Mouse (Mus musculus): Measurements from ENCODE around the gene Bahcc1. TPM values are rescaled to one million over a fixed set of nuclear protein-coding genes. Genes with fewer than 3 reads are reported as not detected.

The Bahcc1 gene
- polyA plus RNA-seq, 1 experiment from 2014 or later = 17.0 TPM

DNA sequence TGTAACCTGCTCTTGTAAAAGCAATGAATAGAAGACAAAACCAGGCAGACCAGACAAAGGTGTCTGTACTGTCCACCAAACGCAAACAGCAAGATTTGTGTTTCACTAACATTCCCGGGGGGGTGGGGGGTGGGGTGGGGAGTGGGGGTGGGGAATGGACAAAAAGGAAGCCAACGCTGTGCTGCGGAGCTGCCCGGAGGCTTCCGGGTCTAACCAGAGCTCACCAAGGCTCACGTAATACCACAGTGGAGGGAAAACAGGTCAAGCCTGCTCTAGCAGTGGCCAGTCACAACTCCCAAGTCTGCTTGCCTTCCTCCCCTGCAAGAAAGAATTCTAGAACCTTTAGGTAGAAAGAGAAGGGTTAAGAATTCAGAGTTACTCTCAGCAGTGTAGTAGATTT, 84.7 kb downstream of the Bahcc1 start:
- peak overlapping the region; percentile 63 for H3K9ac ChIP-seq (replicated peaks; ENCODE audit: low read depth, low read length)
- H3K4me2 ChIP-seq (ENCODE audit: low read depth, low read length) = peak overlapping the region; percentile 89
- H3K36me3 ChIP-seq (ENCODE audit: control insufficient read depth, insufficient read depth, low read length) = no peaks in the 10 kb centered on the region
- H3K27me3 ChIP-seq (ENCODE audit: control insufficient read depth, insufficient read depth, low read length) = no peaks in the 10 kb centered on the region
- 16% methylated on average over 7 of the region's 7 CpGs for WGBS
- peak overlapping the region; percentile 91 for H3K27ac ChIP-seq (ENCODE audit: low read depth, low read length)
- no peak for ATAC-seq (ENCODE audit: low read depth)
- peak overlapping the region; percentile 37; the same call in 1 of the 2 replicates for H3K4me3 ChIP-seq (ENCODE audit: low read depth, low read length)
- no peaks in the 10 kb centered on the region for H3K9me3 ChIP-seq (ENCODE audit: control insufficient read depth, low read length)
- peaks cover 23% of the 10 kb centered on the region for H3K4me1 ChIP-seq (ENCODE audit: control insufficient read depth, insufficient read depth, low read length)

DNA sequence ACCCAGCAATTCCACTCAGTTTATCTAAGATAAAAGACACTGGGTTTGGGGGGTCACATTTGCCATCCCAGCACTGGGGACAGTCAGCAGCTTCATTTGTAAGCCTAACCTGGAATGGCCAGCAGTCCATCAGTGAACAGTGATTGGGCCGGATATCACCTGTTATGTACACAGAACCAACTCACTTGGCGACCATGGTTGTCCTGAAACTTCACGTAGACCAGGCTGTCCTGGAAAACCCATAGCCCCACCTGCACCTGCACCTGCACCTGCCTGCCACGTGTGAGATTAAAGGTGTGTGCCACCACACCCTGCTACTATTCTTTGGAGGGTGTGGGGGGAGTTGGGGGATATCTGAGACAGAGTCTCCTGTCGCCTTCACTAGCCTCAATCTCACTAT, 86.6 kb downstream of the Bahcc1 start:
- no peaks in the 10 kb centered on the region for H3K36me3 ChIP-seq (ENCODE audit: control insufficient read depth, insufficient read depth, low read length)
- WGBS = 89% methylated on average over 5 of the region's 5 CpGs
- H3K4me1 ChIP-seq (ENCODE audit: control insufficient read depth, insufficient read depth, low read length) = peaks cover 23% of the 10 kb centered on the region
- no peak for ATAC-seq (ENCODE audit: low read depth)
- no peak overlapping the region for H3K4me3 ChIP-seq (ENCODE audit: low read depth, low read length)
- no peaks in the 10 kb centered on the region for H3K9me3 ChIP-seq (ENCODE audit: control insufficient read depth, low read length)
- H3K27ac ChIP-seq (ENCODE audit: low read depth, low read length) = no peak overlapping the region
- H3K4me2 ChIP-seq (ENCODE audit: low read depth, low read length) = no peak overlapping the region
- no peaks in the 10 kb centered on the region for H3K27me3 ChIP-seq (ENCODE audit: control insufficient read depth, insufficient read depth, low read length)
- no peak overlapping the region for H3K9ac ChIP-seq (replicated peaks; ENCODE audit: low read depth, low read length)

DNA sequence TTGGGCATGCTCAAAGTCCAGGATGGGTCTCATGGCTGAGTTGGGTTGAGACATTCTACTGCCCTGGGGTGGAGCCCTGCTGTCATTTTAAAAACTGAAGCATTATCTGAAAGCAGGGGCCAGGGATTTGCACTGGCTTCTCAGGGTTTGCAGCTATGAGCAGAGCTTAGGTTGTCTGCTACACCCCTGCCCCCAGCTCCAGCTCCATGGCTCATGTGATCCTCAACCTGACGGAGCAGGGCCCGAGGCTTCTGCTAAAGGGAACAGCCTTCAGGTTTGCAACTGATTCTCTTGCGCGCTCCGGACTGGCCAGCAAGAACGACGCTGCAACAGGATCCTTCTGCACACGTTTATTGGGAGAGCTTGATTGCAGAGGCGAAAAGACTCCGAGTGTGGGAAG, 87.4 kb downstream of the Bahcc1 start:
- H3K27me3 ChIP-seq (ENCODE audit: control insufficient read depth, insufficient read depth, low read length) = no peaks in the 10 kb centered on the region
- no peak overlapping the region for H3K27ac ChIP-seq (ENCODE audit: low read depth, low read length)
- WGBS = 94% methylated on average over 10 of the region's 10 CpGs
- no peaks in the 10 kb centered on the region for H3K36me3 ChIP-seq (ENCODE audit: control insufficient read depth, insufficient read depth, low read length)
- H3K4me1 ChIP-seq (ENCODE audit: control insufficient read depth, insufficient read depth, low read length) = peaks cover 15% of the 10 kb centered on the region
- H3K4me2 ChIP-seq (ENCODE audit: low read depth, low read length) = no peak overlapping the region
- no peak overlapping the region for H3K9ac ChIP-seq (replicated peaks; ENCODE audit: low read depth, low read length)
- no peak for ATAC-seq (ENCODE audit: low read depth)
- no peaks in the 10 kb centered on the region for H3K9me3 ChIP-seq (ENCODE audit: control insufficient read depth, low read length)
- H3K4me3 ChIP-seq (ENCODE audit: low read depth, low read length) = no peak overlapping the region

DNA sequence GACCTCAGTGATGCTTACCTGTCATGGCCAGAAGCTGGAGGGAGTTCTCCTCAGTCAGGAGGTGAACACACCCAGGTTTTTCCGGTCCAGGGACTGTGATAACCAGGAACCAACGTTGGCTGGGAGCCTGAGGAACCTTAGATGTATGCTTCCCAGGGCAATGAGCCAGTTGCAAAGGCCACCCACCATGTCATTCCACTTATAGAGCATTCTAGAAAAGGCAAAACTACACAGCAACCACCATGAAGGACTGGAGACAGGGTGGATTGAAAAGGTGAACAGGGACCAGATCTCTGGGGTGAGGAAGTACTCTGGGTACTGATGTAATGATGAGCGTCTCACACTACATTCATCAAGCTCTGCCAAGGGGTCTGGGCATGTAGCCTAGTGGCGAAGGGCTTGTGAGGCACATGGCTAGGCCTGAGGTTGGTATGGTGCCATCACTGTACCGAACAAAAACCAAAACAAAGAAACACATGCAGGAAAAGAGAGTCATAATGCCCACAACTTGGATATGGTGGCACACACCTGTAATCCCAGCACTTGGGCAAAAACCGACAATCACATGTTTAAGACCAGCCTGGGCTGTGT, 102.8 kb downstream of the Bahcc1 start:
- Histone ChIP-seq H3K27ac (ENCODE audit: low read depth, low read length) (no peak overlapping the region), H3K9ac (replicated peaks; ENCODE audit: low read depth, low read length) (no peak overlapping the region), H3K4me3 (ENCODE audit: low read depth, low read length) (no peak overlapping the region), H3K9me3 (ENCODE audit: control insufficient read depth, low read length) (no peaks in the 10 kb centered on the region), H3K4me1 (ENCODE audit: control insufficient read depth, insufficient read depth, low read length) (no peaks in the 10 kb centered on the region), H3K4me2 (ENCODE audit: low read depth, low read length) (no peak overlapping the region), H3K27me3 (ENCODE audit: control insufficient read depth, insufficient read depth, low read length) (no peaks in the 10 kb centered on the region), H3K36me3 (ENCODE audit: control insufficient read depth, insufficient read depth, low read length) (no peaks in the 10 kb centered on the region)
- no peak for ATAC-seq (ENCODE audit: low read depth)
- 85% methylated on average over 6 of the region's 6 CpGs for WGBS

DNA sequence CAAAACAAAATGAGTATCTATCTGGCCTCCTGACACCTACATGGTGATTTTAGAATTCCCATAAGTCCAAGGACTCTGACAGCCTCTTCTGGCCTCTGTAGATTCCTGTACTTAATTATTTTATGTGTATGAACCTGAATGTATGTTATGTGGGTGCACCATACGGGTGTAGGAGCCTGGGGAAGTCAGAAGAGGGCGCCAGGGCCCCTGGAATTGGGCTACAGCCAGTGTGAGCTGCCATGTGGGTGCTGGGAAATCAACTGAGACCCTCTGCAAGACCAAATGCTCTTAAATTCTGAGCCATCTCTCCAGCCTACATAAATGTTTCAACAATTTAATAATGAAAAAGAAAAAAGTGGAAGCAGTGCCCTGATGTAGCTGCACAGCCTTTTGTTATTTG, 104.7 kb downstream of the Bahcc1 start:
- Histone ChIP-seq H3K27ac (ENCODE audit: low read depth, low read length) (no peak overlapping the region), H3K4me3 (ENCODE audit: low read depth, low read length) (no peak overlapping the region), H3K4me1 (ENCODE audit: control insufficient read depth, insufficient read depth, low read length) (no peaks in the 10 kb centered on the region), H3K9ac (replicated peaks; ENCODE audit: low read depth, low read length) (no peak overlapping the region), H3K4me2 (ENCODE audit: low read depth, low read length) (no peak overlapping the region), H3K9me3 (ENCODE audit: control insufficient read depth, low read length) (no peaks in the 10 kb centered on the region), H3K36me3 (ENCODE audit: control insufficient read depth, insufficient read depth, low read length) (no peaks in the 10 kb centered on the region), H3K27me3 (ENCODE audit: control insufficient read depth, insufficient read depth, low read length) (no peaks in the 10 kb centered on the region)
- ATAC-seq (ENCODE audit: low read depth) = no peak
- WGBS = 41% methylated on average over 2 of the region's 2 CpGs

DNA sequence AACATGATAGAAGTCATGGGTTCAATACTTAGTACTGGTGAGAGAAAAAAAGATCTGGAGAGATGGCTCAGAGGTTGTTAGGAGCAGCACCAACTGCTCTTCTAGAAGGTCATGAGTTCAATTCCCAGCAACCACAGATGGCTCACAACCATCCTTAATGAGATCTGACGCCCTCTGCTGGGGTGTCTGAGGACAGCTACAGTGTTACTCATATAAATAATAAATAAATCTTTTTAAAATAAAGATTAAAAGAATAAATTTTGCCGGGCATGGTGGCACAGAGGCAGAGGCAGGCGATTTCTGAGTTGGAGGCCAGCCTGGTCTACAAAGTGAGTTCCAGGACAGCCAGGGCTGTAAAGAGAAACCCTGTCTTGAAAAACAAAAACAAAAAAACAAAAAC, 106.0 kb downstream of the Bahcc1 start:
- H3K36me3 ChIP-seq (ENCODE audit: control insufficient read depth, insufficient read depth, low read length) = no peaks in the 10 kb centered on the region
- ATAC-seq (ENCODE audit: low read depth) = no peak
- H3K27ac ChIP-seq (ENCODE audit: low read depth, low read length) = no peak overlapping the region
- H3K9me3 ChIP-seq (ENCODE audit: control insufficient read depth, low read length) = no peaks in the 10 kb centered on the region
- WGBS = 75% methylated on average over 3 of the region's 3 CpGs
- no peaks in the 10 kb centered on the region for H3K4me1 ChIP-seq (ENCODE audit: control insufficient read depth, insufficient read depth, low read length)
- H3K27me3 ChIP-seq (ENCODE audit: control insufficient read depth, insufficient read depth, low read length) = no peaks in the 10 kb centered on the region
- H3K4me2 ChIP-seq (ENCODE audit: low read depth, low read length) = no peak overlapping the region
- H3K4me3 ChIP-seq (ENCODE audit: low read depth, low read length) = no peak overlapping the region
- no peak overlapping the region for H3K9ac ChIP-seq (replicated peaks; ENCODE audit: low read depth, low read length)

DNA sequence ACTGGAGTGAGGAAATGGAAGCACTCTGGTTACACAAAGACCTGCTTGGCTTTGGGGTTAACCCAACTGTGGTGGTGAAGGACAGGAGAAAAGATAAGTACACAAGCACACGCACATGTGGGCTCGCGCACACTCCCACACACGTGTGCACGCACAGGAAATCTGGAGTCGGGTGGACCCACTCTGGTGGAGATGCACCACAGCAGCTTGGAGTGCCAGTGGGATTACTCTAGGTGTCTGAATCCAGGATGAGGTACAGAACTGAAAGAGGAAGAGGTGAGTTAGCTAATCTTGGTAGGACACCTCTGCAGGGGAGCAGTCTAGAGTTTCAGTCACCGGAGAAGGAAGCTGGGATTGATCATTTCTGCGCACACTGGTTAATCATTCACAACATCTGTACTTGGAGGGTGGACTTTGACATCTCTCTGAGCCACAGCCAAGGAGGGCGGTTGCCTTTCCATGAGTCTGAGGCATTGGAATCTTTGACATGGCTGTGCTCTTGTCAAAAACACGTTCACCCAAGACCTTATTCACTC, 107.3 kb downstream of the Bahcc1 start:
- Histone ChIP-seq H3K4me2 (ENCODE audit: low read depth, low read length) (no peak overlapping the region), H3K27ac (ENCODE audit: low read depth, low read length) (no peak overlapping the region), H3K9me3 (ENCODE audit: control insufficient read depth, low read length) (no peaks in the 10 kb centered on the region), H3K27me3 (ENCODE audit: control insufficient read depth, insufficient read depth, low read length) (no peaks in the 10 kb centered on the region), H3K9ac (replicated peaks; ENCODE audit: low read depth, low read length) (no peak overlapping the region), H3K4me3 (ENCODE audit: low read depth, low read length) (no peak overlapping the region), H3K36me3 (ENCODE audit: control insufficient read depth, insufficient read depth, low read length) (peaks cover 2% of the 10 kb centered on the region), H3K4me1 (ENCODE audit: control insufficient read depth, insufficient read depth, low read length) (peaks cover 2% of the 10 kb centered on the region; the same call in 1 of the 2 replicates)
- WGBS = 92% methylated on average over 10 of the region's 10 CpGs
- no peak for ATAC-seq (ENCODE audit: low read depth)

DNA sequence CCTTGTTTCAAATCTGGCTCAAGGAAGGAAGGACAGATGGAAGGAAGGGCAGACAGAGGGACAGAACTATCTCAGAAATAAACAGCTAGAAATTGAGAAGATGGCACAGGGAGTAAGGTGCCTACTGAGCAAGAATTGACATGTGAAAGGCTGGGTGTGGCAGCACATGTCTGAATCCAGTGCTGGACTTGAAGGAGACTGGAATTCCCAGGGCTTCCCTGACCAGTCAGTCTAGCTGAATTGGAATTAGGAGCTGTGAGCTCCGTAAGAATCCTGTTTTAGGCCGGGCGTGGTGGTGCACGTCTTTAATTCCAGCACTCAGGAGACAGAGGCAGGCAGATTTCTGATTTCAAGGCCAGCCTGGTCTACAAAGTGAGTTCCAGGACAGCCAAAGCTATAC, 108.9 kb downstream of the Bahcc1 start:
- Histone ChIP-seq H3K4me3 (ENCODE audit: low read depth, low read length) (no peak overlapping the region), H3K36me3 (ENCODE audit: control insufficient read depth, insufficient read depth, low read length) (peaks cover 6% of the 10 kb centered on the region), H3K27ac (ENCODE audit: low read depth, low read length) (no peak overlapping the region), H3K4me1 (ENCODE audit: control insufficient read depth, insufficient read depth, low read length) (peaks cover 6% of the 10 kb centered on the region; the same call in 1 of the 2 replicates), H3K4me2 (ENCODE audit: low read depth, low read length) (no peak overlapping the region), H3K27me3 (ENCODE audit: control insufficient read depth, insufficient read depth, low read length) (no peaks in the 10 kb centered on the region), H3K9ac (replicated peaks; ENCODE audit: low read depth, low read length) (no peak overlapping the region), H3K9me3 (ENCODE audit: control insufficient read depth, low read length) (no peaks in the 10 kb centered on the region)
- no peak for ATAC-seq (ENCODE audit: low read depth)
- 92% methylated on average over 4 of the region's 4 CpGs for WGBS
